Mouse (Mus musculus) macrophage (primary cell): ENCODE data around the gene Amz1. TPM values are rescaled to one million over a fixed set of nuclear protein-coding genes. Genes with fewer than 3 reads are reported as not detected.

Source experiments
- H3K27ac ChIP-seq: fragments of 350-480 bp; formaldehyde crosslinking; 2 replicates; pipeline ENCODE4 v1.9.0; 2021
- H3K36me3 ChIP-seq: fragments of 350-480 bp; formaldehyde crosslinking; 2 replicates; pipeline ENCODE4 v1.9.0; 2021; ENCODE audit errors: inconsistent target
- H3K4me3 ChIP-seq: fragments of 350-480 bp; formaldehyde crosslinking; 2 replicates; pipeline ENCODE4 v1.9.0; 2021; ENCODE audit errors: inconsistent target
- H3K79me2 ChIP-seq: fragments of 350-480 bp; formaldehyde crosslinking; 2 replicates; pipeline ENCODE4 v1.9.0; 2021; ENCODE audit errors: inconsistent target
- WGBS: methylation state at CpG from one replicate; pipeline ENCODE4 v1.1.7; 2026; ENCODE audit warnings: inconsistent platforms; ENCODE audit not compliant: missing documents; 5-methylcytosine and 5-hydroxymethylcytosine counted together
- polyA plus RNA-seq: library from polyadenylated mRNA; stranded (reverse); fragments of 250-400 nt; gene quantifications from 3 replicates; pipeline ENCODE4 v1.2.4, GENCODE M21; 2018; ENCODE audit warnings: inconsistent platforms

The Amz1 gene
- polyA plus RNA-seq, 1 experiment from 2014 or later = 13.4 TPM

GRCm38 (mm10) chr5:140766566-140766965 is 42.6 kb downstream of the Amz1 start:
- Histone ChIP-seq H3K79me2 (peaks cover 87% of the 10 kb centered on the region), H3K27ac (peak overlapping the region; percentile 100), H3K36me3 (peaks cover 7% of the 10 kb centered on the region; the same call in 1 of the 2 replicates), H3K4me3 (no peak overlapping the region)
- WGBS = 98% methylated on average over 4 of the region's 4 CpGs

- no peak overlapping the region for H3K4me3 ChIP-seq
- WGBS = 45% methylated on average over 9 of the region's 9 CpGs
- H3K27ac ChIP-seq = peak overlapping the region; percentile 100
- H3K79me2 ChIP-seq = peaks cover 87% of the 10 kb centered on the region
- H3K36me3 ChIP-seq = no peaks in the 10 kb centered on the region
These were observed 43.8 kb downstream of the Amz1 start for GRCm38 (mm10) chr5:140767704-140768141.

- peak overlapping the region; percentile 100 for H3K27ac ChIP-seq
- 75% methylated on average over 5 of the region's 5 CpGs for WGBS
- H3K4me3 ChIP-seq = no peak overlapping the region
- H3K79me2 ChIP-seq = peaks cover 87% of the 10 kb centered on the region
- H3K36me3 ChIP-seq = no peaks in the 10 kb centered on the region
These were observed 44.4 kb downstream of the Amz1 start for GRCm38 (mm10) chr5:140768333-140768732.

- peaks cover under 1% of the 10 kb centered on the region; the same call in 1 of the 2 replicates for H3K36me3 ChIP-seq
- 14% methylated on average over 5 of the region's 6 CpGs for WGBS
- H3K27ac ChIP-seq = peak overlapping the region; percentile 100
- H3K79me2 ChIP-seq = peaks cover 100% of the 10 kb centered on the region
- H3K4me3 ChIP-seq = no peak overlapping the region
These were observed 47.7 kb downstream of the Amz1 start for GRCm38 (mm10) chr5:140771612-140772011.

- H3K27ac ChIP-seq = peak overlapping the region; percentile 100
- 11% methylated on average over 6 of the region's 7 CpGs for WGBS
- peaks cover 5% of the 10 kb centered on the region; the same call in 1 of the 2 replicates for H3K36me3 ChIP-seq
- H3K79me2 ChIP-seq = peaks cover 100% of the 10 kb centered on the region
- no peak overlapping the region for H3K4me3 ChIP-seq
These were observed 48.2 kb downstream of the Amz1 start for GRCm38 (mm10) chr5:140772158-140772557.

- peaks cover 24% of the 10 kb centered on the region; the same call in 1 of the 2 replicates for H3K36me3 ChIP-seq
- 100% methylated on average over 4 of the region's 4 CpGs for WGBS
- H3K4me3 ChIP-seq = no peak overlapping the region
- no peak overlapping the region for H3K27ac ChIP-seq
- H3K79me2 ChIP-seq = peaks cover 100% of the 10 kb centered on the region
These were observed 51.2 kb downstream of the Amz1 start for GRCm38 (mm10) chr5:140775111-140775510.

GRCm38 (mm10) chr5:140776968-140777367 is 53.0 kb downstream of the Amz1 start:
- no peak overlapping the region for H3K27ac ChIP-seq
- peaks cover 100% of the 10 kb centered on the region for H3K79me2 ChIP-seq
- 46% methylated on average over 9 of the region's 9 CpGs for WGBS
- H3K4me3 ChIP-seq = no peak overlapping the region
- peaks cover 41% of the 10 kb centered on the region for H3K36me3 ChIP-seq

- H3K4me3 ChIP-seq = no peak overlapping the region
- whole genome bisulfite sequencing = 63% methylated on average over 5 of the region's 5 CpGs
- peaks cover 100% of the 10 kb centered on the region for H3K79me2 ChIP-seq
- H3K36me3 ChIP-seq = peaks cover 81% of the 10 kb centered on the region
- H3K27ac ChIP-seq = no peak overlapping the region
These were observed 57.2 kb downstream of the Amz1 start for GRCm38 (mm10) chr5:140781122-140781521.

GRCm38 (mm10) chr5:140781886-140782572 is 58.1 kb downstream of the Amz1 start:
- peaks cover 84% of the 10 kb centered on the region for H3K36me3 ChIP-seq
- H3K79me2 ChIP-seq = peaks cover 100% of the 10 kb centered on the region
- peak overlapping the region; percentile 1; the same call in 1 of the 2 replicates for H3K27ac ChIP-seq
- 84% methylated on average over 8 of the region's 8 CpGs for WGBS
- H3K4me3 ChIP-seq = no peak overlapping the region

GRCm38 (mm10) chr5:140783577-140783976 is 59.6 kb downstream of the Amz1 start:
- WGBS = 88% methylated on average over 4 of the region's 4 CpGs
- Histone ChIP-seq H3K36me3 (peaks cover 78% of the 10 kb centered on the region), H3K79me2 (peaks cover 100% of the 10 kb centered on the region), H3K4me3 (no peak overlapping the region), H3K27ac (no peak overlapping the region)

GRCm38 (mm10) chr5:140784288-140784687 is 60.4 kb downstream of the Amz1 start:
- Histone ChIP-seq H3K79me2 (peaks cover 100% of the 10 kb centered on the region), H3K36me3 (peaks cover 72% of the 10 kb centered on the region), H3K27ac (no peak overlapping the region), H3K4me3 (no peak overlapping the region)
- 70% methylated on average over 6 of the region's 6 CpGs for WGBS

- peaks cover 100% of the 10 kb centered on the region for H3K79me2 ChIP-seq
- 97% methylated on average over 13 of the region's 13 CpGs for WGBS
- H3K27ac ChIP-seq = no peak overlapping the region
- H3K4me3 ChIP-seq = no peak overlapping the region
- peaks cover 62% of the 10 kb centered on the region for H3K36me3 ChIP-seq
These were observed 61.4 kb downstream of the Amz1 start for GRCm38 (mm10) chr5:140785240-140785872.

GRCm38 (mm10) chr5:140789561-140789960 is 65.6 kb downstream of the Amz1 start:
- H3K4me3 ChIP-seq = no peak overlapping the region
- H3K27ac ChIP-seq = no peak overlapping the region
- peaks cover 100% of the 10 kb centered on the region for H3K79me2 ChIP-seq
- H3K36me3 ChIP-seq = peaks cover 23% of the 10 kb centered on the region

GRCm38 (mm10) chr5:140790392-140790791 is 66.5 kb downstream of the Amz1 start:
- H3K36me3 ChIP-seq = peaks cover 15% of the 10 kb centered on the region
- peak overlapping the region; percentile 39; the same call in 1 of the 2 replicates for H3K27ac ChIP-seq
- peaks cover 100% of the 10 kb centered on the region for H3K79me2 ChIP-seq
- WGBS = 87% methylated on average over 2 of the region's 2 CpGs
- H3K4me3 ChIP-seq = no peak overlapping the region
